Mouse (Mus musculus): ENCODE results near the gene Tmem160. TPM values are rescaled to one million over a fixed set of nuclear protein-coding genes. Genes with fewer than 3 reads are reported as not detected.

The Tmem160 gene
- total and polyA plus RNA-seq, 2 experiments = 32.0 to 114 TPM

GRCm38 (mm10) chr7:16476600-16476989 is 24.0 kb downstream of the Tmem160 start:
- Histone ChIP-seq H3K36me3 (ENCODE audit: control insufficient read depth, insufficient read depth, low read length) (no peaks in the 10 kb centered on the region), H3K27ac (replicated peaks; ENCODE audit: insufficient read depth, low read depth, low read length) (no peak overlapping the region), H3K4me1 (ENCODE audit: control insufficient read depth, insufficient read depth, low read length) (no peaks in the 10 kb centered on the region), H3K79me2 (ENCODE audit: control insufficient read depth, insufficient read depth, low read length) (no peaks in the 10 kb centered on the region), H3K27me3 (ENCODE audit: control insufficient read depth, insufficient read depth, low read length) (peaks cover 15% of the 10 kb centered on the region), H3K9ac (ENCODE audit: low read depth, low read length) (no peak overlapping the region), H3K4me3 (ENCODE audit: insufficient read depth, low read depth, low read length) (no peak overlapping the region)
- 5% methylated on average over 34 of the region's 34 CpGs for WGBS
- DNase-seq (ENCODE audit: extremely low read depth, low read depth, low spot score) = no peak
- TF ChIP-seq CTCF (IDR thresholded peaks at IDR 0.05; ENCODE audit: low read depth, low read length) (no peak), POLR2A (IDR thresholded peaks at IDR 0.05; ENCODE audit: extremely low read depth, insufficient read depth, low read length) (no peak)

DNA sequence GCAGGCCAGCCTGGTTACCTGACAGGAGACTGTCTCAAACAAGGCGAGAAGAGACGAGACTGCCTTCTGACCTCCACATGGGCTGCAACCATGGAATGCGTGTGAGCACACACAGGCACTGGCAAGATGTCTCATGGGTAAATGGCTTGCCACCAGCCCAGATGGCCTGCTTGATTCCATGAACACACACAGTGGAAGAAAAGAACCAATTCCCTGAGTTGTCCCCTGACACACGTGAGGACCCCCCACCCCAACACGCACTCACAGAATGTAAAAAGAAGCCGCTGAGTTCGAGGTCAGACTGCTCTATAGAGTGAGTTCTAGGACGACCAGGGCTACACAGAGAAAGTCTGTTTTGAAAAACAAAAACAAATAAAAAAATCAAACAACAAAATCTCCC is 25.0 kb downstream of the Tmem160 start, which contains the start of gene Npas1:
Gene Npas1, minus strand, starts transcription at position 101 of the 400 bp plus-strand sequence.
- 92% methylated on average over 8 of the region's 8 CpGs for WGBS
- Histone ChIP-seq H3K79me2 (ENCODE audit: control insufficient read depth, insufficient read depth, low read length) (no peaks in the 10 kb centered on the region), H3K4me3 (ENCODE audit: insufficient read depth, low read depth, low read length) (no peak within 1 kb of the TSS), H3K9ac (ENCODE audit: low read depth, low read length) (no peak within 1 kb of the TSS), H3K36me3 (ENCODE audit: control insufficient read depth, insufficient read depth, low read length) (no peaks in the 10 kb centered on the region), H3K27me3 (ENCODE audit: control insufficient read depth, insufficient read depth, low read length) (peaks cover 15% of the 10 kb centered on the region), H3K4me1 (ENCODE audit: control insufficient read depth, insufficient read depth, low read length) (no peaks in the 10 kb centered on the region), H3K27ac (replicated peaks; ENCODE audit: insufficient read depth, low read depth, low read length) (no peak within 1 kb of the TSS)
- TF ChIP-seq CTCF (IDR thresholded peaks at IDR 0.05; ENCODE audit: low read depth, low read length) (no peak), POLR2A (IDR thresholded peaks at IDR 0.05; ENCODE audit: extremely low read depth, insufficient read depth, low read length) (no peak)
- no peak for DNase-seq (ENCODE audit: extremely low read depth, low read depth, low spot score)

DNA sequence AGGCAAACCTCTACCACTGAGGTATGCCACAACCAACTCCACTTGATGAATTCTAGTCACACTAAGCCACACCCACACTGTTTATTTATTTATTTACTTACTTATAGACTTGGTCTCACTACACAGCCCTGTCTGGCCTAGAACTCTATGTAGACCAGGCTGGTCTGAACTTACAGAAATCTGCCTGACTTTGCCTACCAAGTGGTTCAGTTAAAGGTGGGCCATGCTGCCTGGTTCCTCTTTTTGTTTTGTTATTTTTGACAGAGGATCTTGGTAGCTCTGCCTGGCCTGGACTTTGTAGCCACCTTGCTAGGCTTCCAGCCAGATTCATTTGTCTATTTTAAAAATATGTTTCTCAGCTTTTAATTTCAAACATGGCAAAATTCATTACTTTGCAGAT is 36.2 kb downstream of the Tmem160 start:
- Histone ChIP-seq H3K27ac (replicated peaks; ENCODE audit: insufficient read depth, low read depth, low read length) (no peak overlapping the region), H3K9ac (ENCODE audit: low read depth, low read length) (no peak overlapping the region), H3K27me3 (ENCODE audit: control insufficient read depth, insufficient read depth, low read length) (no peaks in the 10 kb centered on the region), H3K79me2 (ENCODE audit: control insufficient read depth, insufficient read depth, low read length) (no peaks in the 10 kb centered on the region), H3K36me3 (ENCODE audit: control insufficient read depth, insufficient read depth, low read length) (no peaks in the 10 kb centered on the region), H3K4me3 (ENCODE audit: insufficient read depth, low read depth, low read length) (no peak overlapping the region), H3K4me1 (ENCODE audit: control insufficient read depth, insufficient read depth, low read length) (no peaks in the 10 kb centered on the region)
- TF ChIP-seq POLR2A (IDR thresholded peaks at IDR 0.05; ENCODE audit: extremely low read depth, insufficient read depth, low read length) = no peak
- TF ChIP-seq CTCF (IDR thresholded peaks at IDR 0.05; ENCODE audit: low read depth, low read length) = no peak
- DNase-seq (ENCODE audit: extremely low read depth, low read depth, low spot score) = no peak

GRCm38 (mm10) chr7:16489948-16490347 is 37.4 kb downstream of the Tmem160 start:
- H3K79me2 ChIP-seq (ENCODE audit: control insufficient read depth, insufficient read depth, low read length) = no peaks in the 10 kb centered on the region
- no peaks in the 10 kb centered on the region for H3K27me3 ChIP-seq (ENCODE audit: control insufficient read depth, insufficient read depth, low read length)
- DNase-seq (ENCODE audit: extremely low read depth, low read depth, low spot score) = no peak
- no peak for TF ChIP-seq POLR2A (IDR thresholded peaks at IDR 0.05; ENCODE audit: extremely low read depth, insufficient read depth, low read length)
- no peak for TF ChIP-seq CTCF (IDR thresholded peaks at IDR 0.05; ENCODE audit: low read depth, low read length)
- no peak overlapping the region for H3K4me3 ChIP-seq (ENCODE audit: insufficient read depth, low read depth, low read length)
- H3K4me1 ChIP-seq (ENCODE audit: control insufficient read depth, insufficient read depth, low read length) = no peaks in the 10 kb centered on the region
- no peaks in the 10 kb centered on the region for H3K36me3 ChIP-seq (ENCODE audit: control insufficient read depth, insufficient read depth, low read length)
- 86% methylated on average over 9 of the region's 9 CpGs for WGBS
- no peak overlapping the region for H3K27ac ChIP-seq (replicated peaks; ENCODE audit: insufficient read depth, low read depth, low read length)
- H3K9ac ChIP-seq (ENCODE audit: low read depth, low read length) = no peak overlapping the region

DNA sequence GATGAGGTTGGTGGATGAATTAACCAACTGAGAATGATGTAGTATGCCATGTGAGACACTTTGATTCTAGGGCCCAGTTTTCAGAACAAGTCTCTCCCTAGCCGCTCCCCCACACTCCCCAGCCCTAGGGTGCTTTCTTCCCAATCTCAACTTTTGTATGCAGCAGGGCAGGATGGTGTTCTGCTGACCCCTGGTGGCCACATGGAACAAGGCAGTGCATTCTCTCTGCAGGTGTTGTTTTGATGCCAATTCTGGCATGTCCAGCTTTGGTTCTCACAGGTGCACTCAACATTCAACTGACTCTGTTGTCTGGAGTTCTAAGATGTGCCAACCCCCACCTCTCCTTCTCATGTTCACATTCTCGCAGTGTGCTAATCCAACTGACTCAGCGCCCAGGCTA is 39.2 kb downstream of the Tmem160 start:
- Histone ChIP-seq H3K27me3 (ENCODE audit: control insufficient read depth, insufficient read depth, low read length) (no peaks in the 10 kb centered on the region), H3K27ac (replicated peaks; ENCODE audit: insufficient read depth, low read depth, low read length) (no peak overlapping the region), H3K9ac (ENCODE audit: low read depth, low read length) (no peak overlapping the region), H3K36me3 (ENCODE audit: control insufficient read depth, insufficient read depth, low read length) (no peaks in the 10 kb centered on the region), H3K4me3 (ENCODE audit: insufficient read depth, low read depth, low read length) (no peak overlapping the region), H3K4me1 (ENCODE audit: control insufficient read depth, insufficient read depth, low read length) (no peaks in the 10 kb centered on the region), H3K79me2 (ENCODE audit: control insufficient read depth, insufficient read depth, low read length) (no peaks in the 10 kb centered on the region)
- DNase-seq (ENCODE audit: extremely low read depth, low read depth, low spot score) = peak; percentile 58
- WGBS = 33% methylated on average over 3 of the region's 3 CpGs
- TF ChIP-seq POLR2A (IDR thresholded peaks at IDR 0.05; ENCODE audit: extremely low read depth, insufficient read depth, low read length) = no peak
- TF ChIP-seq CTCF (IDR thresholded peaks at IDR 0.05; ENCODE audit: low read depth, low read length) = peak; percentile 95

- Histone ChIP-seq H3K4me3 (ENCODE audit: insufficient read depth, low read depth, low read length) (no peak overlapping the region), H3K27me3 (ENCODE audit: control insufficient read depth, insufficient read depth, low read length) (no peaks in the 10 kb centered on the region), H3K4me1 (ENCODE audit: control insufficient read depth, insufficient read depth, low read length) (no peaks in the 10 kb centered on the region), H3K79me2 (ENCODE audit: control insufficient read depth, insufficient read depth, low read length) (no peaks in the 10 kb centered on the region), H3K27ac (replicated peaks; ENCODE audit: insufficient read depth, low read depth, low read length) (no peak overlapping the region), H3K36me3 (ENCODE audit: control insufficient read depth, insufficient read depth, low read length) (peaks cover 3% of the 10 kb centered on the region; the same call in 1 of the 2 replicates), H3K9ac (ENCODE audit: low read depth, low read length) (no peak overlapping the region)
- TF ChIP-seq POLR2A (IDR thresholded peaks at IDR 0.05; ENCODE audit: extremely low read depth, insufficient read depth, low read length) = no peak
- no peak for TF ChIP-seq CTCF (IDR thresholded peaks at IDR 0.05; ENCODE audit: low read depth, low read length)
- 67% methylated on average over 3 of the region's 3 CpGs for WGBS
- DNase-seq (ENCODE audit: extremely low read depth, low read depth, low spot score) = no peak
Observed at GRCm38 (mm10) chr7:16492211-16492610, 39.6 kb downstream of the Tmem160 start.

Data from liver, adult 2 months (tissue).